Mouse (Mus musculus): ENCODE results near the gene Il1f9. TPM values are rescaled to one million over a fixed set of nuclear protein-coding genes. Genes with fewer than 3 reads are reported as not detected.

The Il1f9 gene
- polyA plus RNA-seq, 1 experiment from 2014 or later = not detected

Other genes starting within 250 kb of the Il1f9 start
- 4.8 and 5.0 TPM in 2 replicates for gene Hnmt, start 137.1 kb upstream of the Il1f9 start, polyA plus RNA-seq (2016; fragmentation: Nextera tagmentation; extraction: Ambion mirVana)
- not detected in 2 replicates for gene Tbpl2, start 89.9 kb upstream of the Il1f9 start, polyA plus RNA-seq (2016; fragmentation: Nextera tagmentation; extraction: Ambion mirVana)
- not detected in 2 replicates for gene Il1f8, start 33.3 kb upstream of the Il1f9 start, polyA plus RNA-seq (2016; fragmentation: Nextera tagmentation; extraction: Ambion mirVana)
- gene Il1f6, start 28.9 kb downstream of the Il1f9 start, polyA plus RNA-seq (2016; fragmentation: Nextera tagmentation; extraction: Ambion mirVana) = not detected in 2 replicates
- gene Il1f5, start 90.5 kb downstream of the Il1f9 start, polyA plus RNA-seq (2016; fragmentation: Nextera tagmentation; extraction: Ambion mirVana) = not detected in 2 replicates
- not detected in 2 replicates for gene Il1f10, start 104.7 kb downstream of the Il1f9 start, polyA plus RNA-seq (2016; fragmentation: Nextera tagmentation; extraction: Ambion mirVana)
- 0.08 TPM in 1 of 2 replicates, not detected in the other for gene Il1rn, start 150.4 kb downstream of the Il1f9 start, polyA plus RNA-seq (2016; fragmentation: Nextera tagmentation; extraction: Ambion mirVana)
- 0.42 and 1.3 TPM in 2 replicates for gene Psd4, start 181.1 kb downstream of the Il1f9 start, polyA plus RNA-seq (2016; fragmentation: Nextera tagmentation; extraction: Ambion mirVana)